Comparison of ENCODE assay signal across 19 mouse cellular contexts in genomic region chr11:56792691-56793090, GRCm38 (mm10).
A peak's percentile ranks its signal among the peaks of the same experiment; 100 is the strongest.
DNase-seq lines count a peak whose midpoint lies in the region; TF ChIP-seq lines count a peak whose summit lies in the region.
"Had no signal": no experiment of that assay in that cellular context is flagged by ENCODE, and none has a peak within 500 bp of the region (broad histone marks: within the 10 kb centered on the region; RNA-seq: fewer than 3 reads in every experiment).

No protein-coding gene starts in this region.

- intact Hi-C loops in left cerebral cortex, adult 2 months (cut with DNase I) = loop anchor here (5.0 kb wide), 2 partner anchors 75 to 220 kb away; partner anchors contain the start of gene Gria1

- TF ChIP-seq CTCF in left cerebral cortex, adult 2 months (IDR thresholded peaks at IDR 0.05) = no peak

- DNase-seq in frontal cortex, postnatal 36 days (ENCODE audit: low spot score in 2 of 2) = peak; percentile 16 to 65
- no peak for DNase-seq in frontal cortex, postnatal 25 days (ENCODE audit: low spot score in 2 of 2)
- DNase-seq in right cerebral cortex, adult 18-20 months = peak; percentile 41
- DNase-seq in right cerebral cortex, postnatal 14 days = no peak
- peak in 1 of 2 experiments; percentile 14 for DNase-seq in left cerebral cortex, adult 2 months (ENCODE audit: extremely low spot score in 1 of 2, low spot score in 2 of 2)
- peak; percentile 11 for DNase-seq in right cerebral cortex, postnatal 25 days
- no peak for DNase-seq in liver
- DNase-seq in cerebellum, adult 11 months = no peak
- DNase-seq: adrenal gland, postnatal 14 days; cerebellum, adult 2 months; cerebellum, postnatal 10 days; embryo, embryonic 11 days; gastrocnemius, postnatal 10 days had no signal

- peak overlapping the region; percentile 69; the same call in 1 of the 2 replicates for H3K27ac ChIP-seq in left cerebral cortex, adult 2 months
- H3K27ac ChIP-seq: embryonic facial prominence, embryonic 15.5 days; forebrain, embryonic 15.5 days; hindbrain, embryonic 10.5 days; hindbrain, embryonic 15.5 days had no signal

- no peak overlapping the region for H3K4me3 ChIP-seq in left cerebral cortex, adult 2 months
- H3K4me3 ChIP-seq: embryonic facial prominence, embryonic 15.5 days; erythroblast, embryonic 14.5 days; forebrain, embryonic 15.5 days; heart, embryonic 12.5 days; hindbrain, embryonic 10.5 days; hindbrain, embryonic 15.5 days had no signal

Comparison
In these comparisons a context has a peak if more than half of its experiments do, and no peak if none do; other contexts are left out.
1. DNase-seq: peak in frontal cortex, postnatal 36 days (2 of 2), right cerebral cortex, adult 18-20 months (single experiment) and right cerebral cortex, postnatal 25 days (single experiment); none in frontal cortex, postnatal 25 days (0 of 2), right cerebral cortex, postnatal 14 days (single experiment), liver (single experiment) and cerebellum, adult 11 months (single experiment).